Mouse (Mus musculus): ENCODE results near the gene Marveld3. TPM values are rescaled to one million over a fixed set of nuclear protein-coding genes. Genes with fewer than 3 reads are reported as not detected.

The Marveld3 gene
- polyA plus RNA-seq, 1 experiment from 2014 or later, result 2.2 TPM

GRCm38 (mm10) chr8:109963421-109963820, 1.4 kb upstream of the Marveld3 start:
- H3K27me3 ChIP-seq, result peaks cover 46% of the 10 kb centered on the region
- no peaks in the 10 kb centered on the region for H3K9me3 ChIP-seq
- no peaks in the 10 kb centered on the region for H3K36me3 ChIP-seq
- peaks cover 10% of the 10 kb centered on the region; the same call in 1 of the 2 replicates for H3K4me1 ChIP-seq
- H3K27ac ChIP-seq, result no peak overlapping the region
- no peak overlapping the region for H3K9ac ChIP-seq
- H3K4me2 ChIP-seq (replicated peaks), result no peak overlapping the region
- WGBS, result 74% methylated on average over 13 of the region's 13 CpGs
- no peak overlapping the region for H3K4me3 ChIP-seq
- no peak for ATAC-seq (ENCODE audit: insufficient number of reproducible peaks, insufficient read depth, low FRiP score, low TSS enrichment)

GRCm38 (mm10) chr8:109962896-109963295, 893 bp upstream of the Marveld3 start:
- Histone ChIP-seq H3K4me1 (peaks cover 15% of the 10 kb centered on the region; the same call in 1 of the 2 replicates), H3K36me3 (no peaks in the 10 kb centered on the region), H3K27me3 (peaks cover 46% of the 10 kb centered on the region), H3K4me2 (replicated peaks) (no peak overlapping the region), H3K27ac (no peak overlapping the region), H3K9me3 (no peaks in the 10 kb centered on the region), H3K9ac (no peak overlapping the region), H3K4me3 (no peak overlapping the region)
- ATAC-seq (ENCODE audit: insufficient number of reproducible peaks, insufficient read depth, low FRiP score, low TSS enrichment), result no peak
- 77% methylated on average over 9 of the region's 9 CpGs for WGBS

- 88% methylated on average over 4 of the region's 4 CpGs for WGBS
- ATAC-seq (ENCODE audit: insufficient number of reproducible peaks, insufficient read depth, low FRiP score, low TSS enrichment), result no peak
- Histone ChIP-seq H3K9me3 (no peaks in the 10 kb centered on the region), H3K27me3 (peaks cover 46% of the 10 kb centered on the region), H3K4me1 (peaks cover 24% of the 10 kb centered on the region), H3K36me3 (no peaks in the 10 kb centered on the region), H3K4me3 (no peak overlapping the region), H3K27ac (no peak overlapping the region), H3K9ac (no peak overlapping the region), H3K4me2 (replicated peaks) (no peak overlapping the region)
These were observed 2.9 kb downstream of the Marveld3 start for GRCm38 (mm10) chr8:109959112-109959511.

GRCm38 (mm10) chr8:109958036-109958655, 3.9 kb downstream of the Marveld3 start:
- no peak overlapping the region for H3K4me3 ChIP-seq
- no peaks in the 10 kb centered on the region for H3K9me3 ChIP-seq
- no peaks in the 10 kb centered on the region for H3K36me3 ChIP-seq
- WGBS, result 25% methylated on average over 12 of the region's 12 CpGs
- peaks cover 24% of the 10 kb centered on the region for H3K4me1 ChIP-seq
- H3K9ac ChIP-seq, result no peak overlapping the region
- ATAC-seq (ENCODE audit: insufficient number of reproducible peaks, insufficient read depth, low FRiP score, low TSS enrichment), result no peak
- H3K4me2 ChIP-seq (replicated peaks), result no peak overlapping the region
- H3K27ac ChIP-seq, result peak overlapping the region; percentile 71
- peaks cover 42% of the 10 kb centered on the region for H3K27me3 ChIP-seq

GRCm38 (mm10) chr8:109957167-109958028, 4.6 kb downstream of the Marveld3 start:
- H3K4me3 ChIP-seq, result no peak overlapping the region
- peaks cover 24% of the 10 kb centered on the region for H3K4me1 ChIP-seq
- peak; percentile 41; the same call in 1 of the 2 replicates for ATAC-seq (ENCODE audit: insufficient number of reproducible peaks, insufficient read depth, low FRiP score, low TSS enrichment)
- no peak overlapping the region for H3K27ac ChIP-seq
- H3K27me3 ChIP-seq, result peaks cover 35% of the 10 kb centered on the region
- 5% methylated on average over 16 of the region's 16 CpGs for WGBS
- no peaks in the 10 kb centered on the region for H3K9me3 ChIP-seq
- no peak overlapping the region for H3K9ac ChIP-seq
- no peaks in the 10 kb centered on the region for H3K36me3 ChIP-seq
- peak overlapping the region; percentile 28; the same call in 1 of the 2 replicates for H3K4me2 ChIP-seq (replicated peaks)

GRCm38 (mm10) chr8:109954486-109954948, 7.5 kb downstream of the Marveld3 start:
- ATAC-seq (ENCODE audit: insufficient number of reproducible peaks, insufficient read depth, low FRiP score, low TSS enrichment), result no peak
- H3K9me3 ChIP-seq, result no peaks in the 10 kb centered on the region
- H3K4me1 ChIP-seq, result peaks cover 16% of the 10 kb centered on the region
- H3K9ac ChIP-seq, result no peak overlapping the region
- 51% methylated on average over 13 of the region's 13 CpGs for WGBS
- no peak overlapping the region for H3K4me3 ChIP-seq
- H3K4me2 ChIP-seq (replicated peaks), result no peak overlapping the region
- H3K36me3 ChIP-seq, result no peaks in the 10 kb centered on the region
- no peak overlapping the region for H3K27ac ChIP-seq
- peaks cover 15% of the 10 kb centered on the region; the same call in 1 of the 2 replicates for H3K27me3 ChIP-seq

- no peak overlapping the region for H3K9ac ChIP-seq
- H3K9me3 ChIP-seq, result no peaks in the 10 kb centered on the region
- H3K27me3 ChIP-seq, result peaks cover 22% of the 10 kb centered on the region
- no peaks in the 10 kb centered on the region for H3K36me3 ChIP-seq
- no peak for ATAC-seq (ENCODE audit: insufficient number of reproducible peaks, insufficient read depth, low FRiP score, low TSS enrichment)
- H3K4me1 ChIP-seq, result peaks cover 15% of the 10 kb centered on the region
- no peak overlapping the region for H3K4me2 ChIP-seq (replicated peaks)
- H3K27ac ChIP-seq, result no peak overlapping the region
- no peak overlapping the region for H3K4me3 ChIP-seq
- 78% methylated on average over 7 of the region's 7 CpGs for WGBS
These were observed 9.8 kb downstream of the Marveld3 start for GRCm38 (mm10) chr8:109952171-109952570.

GRCm38 (mm10) chr8:109948285-109948564, 13.8 kb downstream of the Marveld3 start:
- Histone ChIP-seq H3K9ac (peak overlapping the region; percentile 44; the same call in 1 of the 2 replicates), H3K36me3 (no peaks in the 10 kb centered on the region), H3K4me1 (peaks cover 13% of the 10 kb centered on the region; the same call in 1 of the 2 replicates), H3K27me3 (peaks cover 22% of the 10 kb centered on the region), H3K4me2 (replicated peaks) (peak overlapping the region; percentile 67), H3K27ac (0 out of 2 replicates have a peak overlapping the region, but pooled peaks have one; percentile 30), H3K9me3 (no peaks in the 10 kb centered on the region), H3K4me3 (peak overlapping the region; percentile 42)
- 6% methylated on average over 19 of the region's 19 CpGs for WGBS
- ATAC-seq (ENCODE audit: insufficient number of reproducible peaks, insufficient read depth, low FRiP score, low TSS enrichment), result no peak

- peak overlapping the region; percentile 42 for H3K4me3 ChIP-seq
- 0 out of 2 replicates have a peak overlapping the region, but pooled peaks have one; percentile 30 for H3K27ac ChIP-seq
- H3K27me3 ChIP-seq, result peaks cover 22% of the 10 kb centered on the region
- H3K4me1 ChIP-seq, result peaks cover 13% of the 10 kb centered on the region; the same call in 1 of the 2 replicates
- H3K9me3 ChIP-seq, result no peaks in the 10 kb centered on the region
- H3K4me2 ChIP-seq (replicated peaks), result peak overlapping the region; percentile 67
- ATAC-seq (ENCODE audit: insufficient number of reproducible peaks, insufficient read depth, low FRiP score, low TSS enrichment), result peak; percentile 67
- H3K9ac ChIP-seq, result peak overlapping the region; percentile 44; the same call in 1 of the 2 replicates
- WGBS, result 1% methylated on average over 24 of the region's 26 CpGs
- no peaks in the 10 kb centered on the region; the same call in 1 of the 2 replicates for H3K36me3 ChIP-seq
These were observed 14.3 kb downstream of the Marveld3 start for GRCm38 (mm10) chr8:109947447-109948284.

GRCm38 (mm10) chr8:109946272-109946671, 15.7 kb downstream of the Marveld3 start:
- ATAC-seq (ENCODE audit: insufficient number of reproducible peaks, insufficient read depth, low FRiP score, low TSS enrichment), result no peak
- H3K36me3 ChIP-seq, result peaks cover 4% of the 10 kb centered on the region
- H3K4me3 ChIP-seq, result no peak overlapping the region
- no peak overlapping the region for H3K27ac ChIP-seq
- 90% methylated on average over 7 of the region's 7 CpGs for WGBS
- no peaks in the 10 kb centered on the region for H3K9me3 ChIP-seq
- H3K4me2 ChIP-seq (replicated peaks), result no peak overlapping the region
- peaks cover 13% of the 10 kb centered on the region; the same call in 1 of the 2 replicates for H3K4me1 ChIP-seq
- no peak overlapping the region for H3K9ac ChIP-seq
- peaks cover 22% of the 10 kb centered on the region for H3K27me3 ChIP-seq

GRCm38 (mm10) chr8:109945694-109946093, 16.3 kb downstream of the Marveld3 start:
- H3K4me2 ChIP-seq (replicated peaks), result no peak overlapping the region
- no peak for ATAC-seq (ENCODE audit: insufficient number of reproducible peaks, insufficient read depth, low FRiP score, low TSS enrichment)
- H3K27ac ChIP-seq, result no peak overlapping the region
- 87% methylated on average over 7 of the region's 7 CpGs for WGBS
- H3K4me3 ChIP-seq, result no peak overlapping the region
- H3K4me1 ChIP-seq, result peaks cover 13% of the 10 kb centered on the region; the same call in 1 of the 2 replicates
- peaks cover 20% of the 10 kb centered on the region for H3K27me3 ChIP-seq
- H3K9me3 ChIP-seq, result no peaks in the 10 kb centered on the region
- peaks cover 10% of the 10 kb centered on the region for H3K36me3 ChIP-seq
- no peak overlapping the region for H3K9ac ChIP-seq

Measured in embryonic facial prominence, embryonic 12.5 days (tissue).